In the genomic region with DNA sequence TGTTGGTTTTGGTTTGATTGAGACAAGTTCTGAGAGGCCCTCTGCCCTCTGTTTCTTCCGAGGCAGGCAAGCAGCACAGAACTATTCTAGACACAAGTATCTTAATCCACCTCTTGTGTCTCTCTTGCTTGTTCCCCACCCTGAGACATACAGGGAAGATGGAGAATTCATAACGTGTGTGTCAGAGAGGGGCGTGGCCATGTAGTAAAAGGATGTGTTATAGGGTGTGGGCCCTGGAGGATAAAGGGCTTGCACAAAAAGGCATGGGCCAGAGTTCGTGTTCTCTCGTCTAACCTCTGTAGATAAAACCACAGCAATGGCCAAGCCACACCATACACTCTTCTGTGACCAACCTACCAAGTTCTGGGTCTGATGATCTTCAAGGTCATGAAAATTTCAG, we compare ENCODE assay signal across 22 mouse cellular contexts. TPM values are rescaled to one million over a fixed set of nuclear protein-coding genes. Genes with fewer than 3 reads are reported as not detected.
A peak's percentile ranks its signal among the peaks of the same experiment; 100 is the strongest.
DNase-seq lines count a peak whose midpoint lies in the region; ATAC-seq and TF ChIP-seq lines count a peak whose summit lies in the region.
"Had no signal": no experiment of that assay in that cellular context is flagged by ENCODE, and none has a peak within 500 bp of the region (broad histone marks: within the 10 kb centered on the region; RNA-seq: fewer than 3 reads in every experiment).

No protein-coding gene starts in this region.

- TF ChIP-seq POLR2A in embryonic fibroblast, embryonic 13.5 days (IDR thresholded peaks at IDR 0.05; ENCODE audit: low read depth, low read length): no peak

- H3K36me3 ChIP-seq in heart, embryonic 11.5 days (ENCODE audit: control insufficient read depth, insufficient read depth, low read length): no peaks in the 10 kb centered on the region
- H3K36me3 ChIP-seq in hindbrain, embryonic 11.5 days (ENCODE audit: control insufficient read depth, insufficient read depth, low read length): no peaks in the 10 kb centered on the region
- H3K36me3 ChIP-seq: embryonic facial prominence, embryonic 13.5 days; embryonic facial prominence, embryonic 15.5 days; forebrain, embryonic 15.5 days had no signal

- H3K27ac ChIP-seq in heart, embryonic 11.5 days (ENCODE audit: low read depth, low read length): no peak overlapping the region
- peak overlapping the region; percentile 22; the same call in 1 of the 2 replicates for H3K27ac ChIP-seq in embryonic fibroblast, embryonic 13.5 days (ENCODE audit: insufficient read depth, low read length)
- H3K27ac ChIP-seq in hindbrain, embryonic 11.5 days (ENCODE audit: low read depth, low read length): no peak overlapping the region
- H3K27ac ChIP-seq: embryonic facial prominence, embryonic 13.5 days; embryonic facial prominence, embryonic 15.5 days; forebrain, embryonic 13.5 days; forebrain, embryonic 15.5 days had no signal

- no peaks in the 10 kb centered on the region for H3K27me3 ChIP-seq in heart, embryonic 11.5 days (ENCODE audit: control insufficient read depth, insufficient read depth, low read length)
- no peaks in the 10 kb centered on the region for H3K27me3 ChIP-seq in hindbrain, embryonic 11.5 days (ENCODE audit: control insufficient read depth, insufficient read depth, low read length)
- H3K27me3 ChIP-seq: embryonic facial prominence, embryonic 13.5 days; embryonic facial prominence, embryonic 15.5 days; forebrain, embryonic 13.5 days; forebrain, embryonic 15.5 days; Patski had no signal

- DNase-seq in heart, adult 11 months: peak; percentile 83
- DNase-seq in 3T3-L1 (ENCODE audit: low read depth, low spot score): peak; percentile 67
- DNase-seq in cerebellum, adult 11 months: no peak
- DNase-seq in hindbrain, embryonic 11.5 days (ENCODE audit: low spot score): no peak
- DNase-seq: adrenal gland, adult 8-10 months; adrenal gland, postnatal 14 days; adrenal gland, postnatal 36 days; cerebellum, adult 18-20 months; cerebellum, adult 8-10 months; cerebellum, adult 9-11 months; cerebellum, postnatal 14 days; cerebellum, postnatal 36 days; embryo, embryonic 11 days; forebrain, postnatal 0 days had no signal

- no peaks in the 10 kb centered on the region for H3K4me1 ChIP-seq in heart, embryonic 11.5 days (ENCODE audit: control insufficient read depth, insufficient read depth, low read length)
- H3K4me1 ChIP-seq in embryonic fibroblast, embryonic 13.5 days (ENCODE audit: control insufficient read depth, insufficient read depth, low read length): peaks cover 18% of the 10 kb centered on the region; the same call in 1 of the 2 replicates
- H3K4me1 ChIP-seq in hindbrain, embryonic 11.5 days (replicated peaks; ENCODE audit: control insufficient read depth, insufficient read depth, low read length): no peaks in the 10 kb centered on the region
- H3K4me1 ChIP-seq: embryonic facial prominence, embryonic 13.5 days; embryonic facial prominence, embryonic 15.5 days; forebrain, embryonic 13.5 days; forebrain, embryonic 15.5 days had no signal

- no peaks in the 10 kb centered on the region for H3K9me3 ChIP-seq in heart, embryonic 11.5 days (replicated peaks; ENCODE audit: control insufficient read depth, low read length)
- no peaks in the 10 kb centered on the region for H3K9me3 ChIP-seq in hindbrain, embryonic 11.5 days (ENCODE audit: control insufficient read depth, low read length)
- H3K9me3 ChIP-seq: embryonic facial prominence, embryonic 13.5 days; embryonic facial prominence, embryonic 15.5 days; forebrain, embryonic 13.5 days; forebrain, embryonic 15.5 days had no signal

- WGBS in heart, embryonic 11.5 days (ENCODE audit: insufficient replicate concordance): 73% methylated on average over 5 of the region's 5 CpGs
- 87% methylated on average over 5 of the region's 5 CpGs for WGBS in hindbrain, embryonic 11.5 days

- ATAC-seq in heart, embryonic 11.5 days (replicated peaks; ENCODE audit: insufficient number of reproducible peaks, low FRiP score, low TSS enrichment): no peak
- ATAC-seq in hindbrain, embryonic 11.5 days (ENCODE audit: low FRiP score): no peak
- ATAC-seq: activated CD4-positive, CD25-positive, alpha-beta regulatory T cell, adult 4 months; forebrain, embryonic 13.5 days; forebrain, embryonic 15.5 days; forebrain, postnatal 0 days; Patski had no signal

- no peak overlapping the region for H3K9ac ChIP-seq in heart, embryonic 11.5 days (ENCODE audit: low read depth, low read length)
- no peak overlapping the region for H3K9ac ChIP-seq in hindbrain, embryonic 11.5 days (ENCODE audit: low read depth, low read length)
- H3K9ac ChIP-seq: embryonic facial prominence, embryonic 13.5 days; embryonic facial prominence, embryonic 15.5 days; forebrain, embryonic 13.5 days; forebrain, embryonic 15.5 days; forebrain, postnatal 0 days had no signal

- no peak overlapping the region for H3K4me3 ChIP-seq in heart, embryonic 11.5 days (ENCODE audit: low read depth, low read length)
- H3K4me3 ChIP-seq in embryonic fibroblast, embryonic 13.5 days (ENCODE audit: insufficient read depth, low read length): no peak overlapping the region
- H3K4me3 ChIP-seq in hindbrain, embryonic 11.5 days (ENCODE audit: low read depth, low read length): no peak overlapping the region
- H3K4me3 ChIP-seq: embryonic facial prominence, embryonic 13.5 days; embryonic facial prominence, embryonic 15.5 days; forebrain, embryonic 13.5 days; forebrain, embryonic 15.5 days had no signal

- TF ChIP-seq CTCF in embryonic fibroblast, embryonic 13.5 days (IDR thresholded peaks at IDR 0.05; ENCODE audit: borderline replicate concordance, insufficient read depth, low read length): no peak

- no peak overlapping the region for H3K4me2 ChIP-seq in heart, embryonic 11.5 days
- H3K4me2 ChIP-seq in hindbrain, embryonic 11.5 days (replicated peaks; ENCODE audit: low read depth, low read length): no peak overlapping the region
- H3K4me2 ChIP-seq: embryonic facial prominence, embryonic 13.5 days; embryonic facial prominence, embryonic 15.5 days; forebrain, embryonic 13.5 days; forebrain, embryonic 15.5 days had no signal

RNA-seq across cellular contexts. Expression of a gene that starts 18.8 kb away (rescaled TPM):
- 28.5 and 31.9 TPM in 2 replicates for polyA plus RNA-seq in heart, embryonic 11.5 days (2014; fragmentation: Nextera tagmentation; extraction: Ambion mirVana)
- polyA plus RNA-seq in embryonic fibroblast, embryonic 13.5 days (2011; ENCODE audit: insufficient read length, low read depth, missing spikeins): 593 and 598 TPM in 2 replicates
- 8.7 and 12.3 TPM in 2 replicates for polyA plus RNA-seq in hindbrain, embryonic 11.5 days (2014; fragmentation: Nextera tagmentation; extraction: Ambion mirVana)
- polyA plus RNA-seq: activated CD4-positive, CD25-positive, alpha-beta regulatory T cell, adult 4 months had no signal

RNA-seq across cellular contexts. Expression of a gene that starts 21.7 kb away (rescaled TPM):
- polyA plus RNA-seq in heart, embryonic 11.5 days (2014; fragmentation: Nextera tagmentation; extraction: Ambion mirVana): 0.42 and 0.45 TPM in 2 replicates
- 1.3 and 1.4 TPM in 2 replicates for polyA plus RNA-seq in embryonic fibroblast, embryonic 13.5 days (2011; ENCODE audit: insufficient read length, low read depth, missing spikeins)
- 0.25 and 0.28 TPM in 2 replicates for polyA plus RNA-seq in hindbrain, embryonic 11.5 days (2014; fragmentation: Nextera tagmentation; extraction: Ambion mirVana)
- polyA plus RNA-seq: activated CD4-positive, CD25-positive, alpha-beta regulatory T cell, adult 4 months; forebrain, embryonic 13.5 days had no signal

Comparison
In these comparisons a context has a peak if more than half of its experiments do, and no peak if none do; other contexts are left out.
1. DNase-seq: peak in heart, adult 11 months (single experiment) and 3T3-L1 (single experiment); none in cerebellum, adult 11 months (single experiment) and hindbrain, embryonic 11.5 days (single experiment).
2. RNA of a gene that starts 18.8 kb away (polyA plus RNA-seq): 593 to 598 TPM in embryonic fibroblast, embryonic 13.5 days; 28.5 to 31.9 TPM in heart, embryonic 11.5 days and 8.7 to 12.3 TPM in hindbrain, embryonic 11.5 days; every median in the first group is over 10 times any median in the second.